Mouse (Mus musculus) ES-E14 (cell line): Measurements from ENCODE around the gene Otulin. TPM values are rescaled to one million over a fixed set of nuclear protein-coding genes. Genes with fewer than 3 reads are reported as not detected.

Experiments used
- DNase-seq: peaks from one replicate; pipeline ENCODE4 v3.0.0-alpha.2; 2013; ENCODE audit warnings: low read depth, low spot score
- H3K27ac ChIP-seq: 2 replicates; pipeline ENCODE4 v1.5.1; 2012; ENCODE audit warnings: low read depth, mild to moderate bottlenecking, low read length, moderate library complexity, mixed read lengths; ENCODE audit not compliant: poor library complexity, insufficient read depth, severe bottlenecking
- H3K36me3 ChIP-seq: 2 replicates; pipeline ENCODE4 v1.6.1; 2012; ENCODE audit warnings: mild to moderate bottlenecking, low read length, moderate library complexity, mixed read lengths; ENCODE audit not compliant: control insufficient read depth, poor library complexity, insufficient read depth, severe bottlenecking
- H3K4me1 ChIP-seq, 2 experiments: fragments of 150-350 bp in 1 of 2; sonication (generic) in 1 of 2; 2 replicates each; pipeline ENCODE4 v1.6.1; 2012; ENCODE audit warnings: low read length in 2 of 2, mild to moderate bottlenecking in 1 of 2, mixed read lengths in 1 of 2; ENCODE audit not compliant: control insufficient read depth in 2 of 2, insufficient read depth in 2 of 2, poor library complexity in 1 of 2
- H3K4me3 ChIP-seq, 2 experiments: fragments of 150-350 bp in 1 of 2; sonication (generic) in 1 of 2; 2 replicates each; pipeline ENCODE4 v1.5.1; 2012; ENCODE audit warnings: low read length in 2 of 2, low read depth in 1 of 2, mild to moderate bottlenecking in 1 of 2, mixed read lengths in 1 of 2; ENCODE audit not compliant: insufficient read depth in 1 of 2, poor library complexity in 1 of 2, severe bottlenecking in 1 of 2
- H3K9ac ChIP-seq: 2 replicates; pipeline ENCODE4 v1.6.1; 2012; ENCODE audit warnings: low read depth, mild to moderate bottlenecking, low read length, mixed read lengths; ENCODE audit not compliant: poor library complexity, insufficient read depth, severe bottlenecking
- H3K9me3 ChIP-seq: fragments of 150-350 bp; sonication (generic); 2 replicates; pipeline ENCODE4 v1.6.1; 2012; ENCODE audit warnings: low read depth, mild to moderate bottlenecking, low read length; ENCODE audit not compliant: control insufficient read depth, insufficient read depth
- CHD2 ChIP-seq: IDR thresholded peaks from 2 replicates; pipeline ENCODE4 v1.6.1; 2014; ENCODE audit warnings: mild to moderate bottlenecking, low read depth, low read length, inconsistent platforms
- HCFC1 ChIP-seq: IDR thresholded peaks from 2 replicates; pipeline ENCODE4 v1.6.1; 2012; ENCODE audit warnings: low read length, inconsistent platforms, borderline replicate concordance; ENCODE audit not compliant: insufficient read depth
- MAFK ChIP-seq: IDR thresholded peaks from 2 replicates; pipeline ENCODE4 v1.6.1; 2014; ENCODE audit warnings: mild to moderate bottlenecking, low read depth, low read length, inconsistent platforms; ENCODE audit not compliant: insufficient read depth
- ZC3H11A ChIP-seq: IDR thresholded peaks from 2 replicates; pipeline ENCODE4 v1.6.1; 2012; ENCODE audit warnings: low read depth, mild to moderate bottlenecking, inconsistent platforms, low read length, borderline replicate concordance
- ZNF384 ChIP-seq: IDR thresholded peaks from 2 replicates; pipeline ENCODE4 v1.6.1; 2012; ENCODE audit warnings: low read depth, low read length, inconsistent platforms
- in situ Hi-C, 2 experiments: fragments of 600-800 bp; cut with MboI; formaldehyde crosslinking; loops; one replicate each; pipeline ENCODE4 v1.15.1; 2025; ENCODE audit warnings: low sequenced_read_pairs in 2 of 2, inconsistent platforms in 1 of 2; ENCODE audit not compliant: unreplicated experiment in 2 of 2
- total RNA-seq: library from RNA; depleted of rRNA; stranded (reverse); fragments of 300-350 nt; gene quantifications from 2 replicates; pipeline ENCODE4 v1.2.3, GENCODE M21; 2012

Gene Otulin
- total RNA-seq, 1 experiment, result 28.0 TPM

DNA sequence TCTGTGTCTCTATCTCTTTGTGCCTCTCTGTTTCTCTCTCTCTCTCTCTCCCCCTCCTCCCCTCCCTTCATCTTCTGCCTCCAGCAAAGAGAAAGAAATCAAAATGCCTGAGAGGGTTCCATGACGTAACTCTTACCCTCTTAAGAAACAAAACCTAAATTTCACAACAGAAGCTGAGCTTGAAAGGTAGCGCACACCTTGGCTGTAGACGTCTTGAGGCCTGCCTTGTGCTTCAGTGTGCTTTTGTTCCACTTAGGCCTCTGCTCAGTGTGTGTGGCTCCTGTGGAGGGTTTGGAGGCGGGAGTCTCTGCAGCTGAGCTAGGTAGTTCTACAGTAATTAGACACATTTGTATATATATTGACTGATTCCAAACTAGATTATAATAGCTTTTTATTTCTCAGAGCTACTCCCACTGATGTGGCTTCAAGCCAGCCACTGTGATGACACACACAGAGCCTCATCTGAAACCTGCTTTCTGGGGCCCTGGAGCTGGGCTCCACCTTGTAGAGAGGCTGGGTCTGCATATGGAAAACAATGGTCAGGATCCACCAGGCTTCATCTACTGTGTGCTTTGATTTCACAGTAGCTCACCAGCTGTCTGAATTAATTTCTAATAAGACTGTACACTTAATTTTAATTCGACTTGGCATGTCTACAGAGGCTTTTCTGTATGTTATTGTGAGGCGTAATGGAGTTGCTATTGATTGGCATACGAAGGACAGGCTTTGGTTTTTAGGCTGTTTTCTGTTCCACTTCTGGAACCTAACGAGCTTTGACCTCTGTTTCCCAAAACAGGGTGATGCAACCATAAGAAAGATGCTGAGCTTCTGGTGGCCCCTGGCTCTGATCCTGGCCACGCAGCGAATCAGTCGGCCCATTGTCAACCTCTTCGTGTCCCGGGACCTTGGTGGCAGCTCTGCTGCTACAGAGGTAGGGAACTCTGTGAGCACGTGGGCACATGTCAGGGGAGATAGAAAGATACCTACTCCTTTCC is 66.1 kb downstream of the Otulin start:
- Histone ChIP-seq H3K36me3 (peaks cover 6% of the 10 kb centered on the region; the same call in 1 of the 2 replicates), H3K9me3 (no peaks in the 10 kb centered on the region), H3K27ac (no peak overlapping the region), H3K9ac (no peak overlapping the region), H3K4me3 (no peak overlapping the region), H3K4me1 (no peaks in the 10 kb centered on the region)
- in situ Hi-C loops, result no loop called here
- no peak for TF ChIP-seq HCFC1
- TF ChIP-seq CHD2, result no peak
- no peak for TF ChIP-seq ZC3H11A
- no peak for TF ChIP-seq ZNF384
- TF ChIP-seq MAFK, result no peak
- no peak for DNase-seq

DNA sequence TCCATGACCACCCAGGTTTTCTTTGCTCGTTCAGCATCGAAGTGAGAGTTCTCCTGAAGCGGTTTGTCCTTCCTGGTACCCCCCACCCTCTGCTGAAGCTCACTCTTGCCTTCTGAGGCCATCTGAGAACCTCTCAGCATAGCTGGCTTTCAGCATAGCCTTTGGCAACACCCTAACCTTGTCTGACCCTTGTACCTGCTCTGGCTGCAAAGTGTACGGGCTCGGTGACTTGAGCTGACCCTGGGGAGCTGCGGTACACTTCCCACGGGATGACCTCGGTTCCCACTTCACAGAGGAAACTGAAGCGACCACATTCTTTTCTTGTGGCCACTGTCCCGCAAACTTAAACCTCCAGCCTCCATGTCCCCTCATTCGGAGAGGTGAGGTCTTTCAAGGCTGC is 70.2 kb downstream of the Otulin start:
- no peaks in the 10 kb centered on the region for H3K4me1 ChIP-seq
- H3K36me3 ChIP-seq, result peaks cover 2% of the 10 kb centered on the region; the same call in 1 of the 2 replicates
- TF ChIP-seq ZNF384 (no peak), CHD2 (no peak), ZC3H11A (no peak), HCFC1 (no peak)
- no peak for DNase-seq
- no peaks in the 10 kb centered on the region for H3K9me3 ChIP-seq
- in situ Hi-C loops, result no loop called here
- H3K27ac ChIP-seq, result no peak overlapping the region
- no peak overlapping the region for H3K4me3 ChIP-seq
- no peak overlapping the region for H3K9ac ChIP-seq

DNA sequence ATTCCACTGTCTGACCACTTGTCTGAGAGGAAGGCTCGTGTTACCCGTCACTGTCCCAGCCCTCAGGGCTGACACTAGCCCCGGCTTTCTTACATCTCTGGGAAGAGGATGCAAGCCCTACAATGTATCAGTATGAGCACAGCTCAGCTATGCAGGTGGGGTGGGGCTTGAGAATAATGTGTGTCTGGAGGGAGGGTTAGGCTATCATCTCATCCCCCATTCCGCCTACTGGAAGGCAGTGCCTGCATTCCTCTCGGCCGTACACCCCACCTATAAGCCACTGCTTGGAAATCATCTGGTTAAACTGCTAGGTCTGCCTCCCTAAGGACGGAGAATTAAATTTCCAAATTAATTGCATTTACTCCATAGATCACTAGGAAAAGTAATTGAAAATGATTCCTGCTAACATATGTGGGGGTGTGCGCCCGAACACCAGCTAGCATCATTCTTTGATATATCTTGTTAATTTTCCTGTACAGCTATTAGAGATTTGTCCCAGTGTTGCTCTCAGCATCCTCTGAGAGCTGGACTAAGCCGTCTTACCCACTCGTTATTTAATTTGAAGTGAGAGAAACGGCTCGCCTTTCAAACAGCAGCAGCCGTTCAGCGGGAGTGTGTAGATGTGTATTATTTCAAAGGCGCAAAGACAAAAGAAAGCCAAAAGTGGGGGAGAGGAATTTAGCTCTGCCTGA is 71.9 kb downstream of the Otulin start:
- no peaks in the 10 kb centered on the region for H3K9me3 ChIP-seq
- H3K27ac ChIP-seq, result no peak overlapping the region
- no peak overlapping the region for H3K9ac ChIP-seq
- TF ChIP-seq ZC3H11A (no peak), CHD2 (no peak), MAFK (no peak), HCFC1 (no peak), ZNF384 (no peak)
- H3K4me3 ChIP-seq, result no peak overlapping the region
- in situ Hi-C loops, result no loop called here
- no peaks in the 10 kb centered on the region; the same call in 1 of the 2 replicates for H3K36me3 ChIP-seq
- H3K4me1 ChIP-seq, result no peaks in the 10 kb centered on the region
- no peak for DNase-seq

DNA sequence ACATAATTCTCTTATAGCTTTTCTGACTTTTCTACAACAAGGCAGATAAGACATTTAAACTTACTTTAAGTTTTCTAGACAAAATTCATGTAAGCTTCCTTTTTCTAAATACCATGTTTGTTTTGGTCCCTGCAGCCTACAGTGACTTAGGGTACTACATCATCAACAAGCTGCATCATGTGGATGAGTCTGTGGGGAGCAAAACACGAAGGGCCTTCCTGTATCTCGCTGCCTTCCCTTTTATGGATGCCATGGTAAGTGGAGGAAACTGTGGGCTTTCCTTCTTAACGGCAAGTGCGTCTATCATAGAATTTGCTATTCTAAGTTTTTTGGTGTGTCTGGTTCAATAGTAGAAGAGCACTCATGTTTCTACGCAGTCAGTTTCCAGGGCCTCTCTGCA is 76.9 kb downstream of the Otulin start:
- Histone ChIP-seq H3K9me3 (no peaks in the 10 kb centered on the region), H3K4me3 (no peak overlapping the region), H3K4me1 (no peaks in the 10 kb centered on the region), H3K36me3 (no peaks in the 10 kb centered on the region; the same call in 1 of the 2 replicates), H3K9ac (no peak overlapping the region), H3K27ac (no peak overlapping the region)
- no peak for DNase-seq
- TF ChIP-seq ZNF384 (no peak), CHD2 (no peak), MAFK (no peak), ZC3H11A (no peak), HCFC1 (no peak)
- in situ Hi-C loops, result no loop called here
